Mouse (Mus musculus): ENCODE measurements around the gene Pim3. TPM values are rescaled to one million over a fixed set of nuclear protein-coding genes. Genes with fewer than 3 reads are reported as not detected.

The Pim3 gene
- polyA plus RNA-seq, 1 experiment = 26.9 TPM

- Histone ChIP-seq H3K36me3 (ENCODE audit: control insufficient read depth, insufficient read depth) (no peaks in the 10 kb centered on the region), H3ac (ENCODE audit: control insufficient read depth, insufficient read length) (no peak overlapping the region), H3K27me3 (ENCODE audit: control insufficient read depth, insufficient read depth, insufficient read length) (no peaks in the 10 kb centered on the region), H3K4me2 (ENCODE audit: low read depth) (no peak overlapping the region), H3K4me3 (no peak overlapping the region), H3K79me2 (ENCODE audit: control insufficient read depth, insufficient read depth) (no peaks in the 10 kb centered on the region)
- no peak for TF ChIP-seq CEBPB (IDR thresholded peaks at IDR 0.05; ENCODE audit: insufficient read depth, poor library complexity, severe bottlenecking)
- no peak for TF ChIP-seq POLR2AphosphoS2 (IDR thresholded peaks at IDR 0.05; ENCODE audit: insufficient read length, low read depth)
- no peak for TF ChIP-seq SRF (IDR thresholded peaks at IDR 0.05; ENCODE audit: control insufficient read depth, insufficient read length, low read depth)
- no peak for TF ChIP-seq TCF12 (IDR thresholded peaks at IDR 0.05; ENCODE audit: insufficient read depth, poor library complexity, severe bottlenecking)
- TF ChIP-seq POLR2A (IDR thresholded peaks at IDR 0.05; ENCODE audit: insufficient read length, low read depth) = no peak
- no peak for TF ChIP-seq REST (IDR thresholded peaks at IDR 0.05; ENCODE audit: insufficient read depth, insufficient read length)
- no peak for TF ChIP-seq USF1 (IDR thresholded peaks at IDR 0.05; ENCODE audit: low read depth)
- no peak for TF ChIP-seq MYOD1 (IDR thresholded peaks at IDR 0.05; ENCODE audit: control insufficient read depth in 1 of 3, insufficient read length in 2 of 3, low read depth in 2 of 3)
- no peak for TF ChIP-seq MAX (IDR thresholded peaks at IDR 0.05; ENCODE audit: low read depth)
- TF ChIP-seq E2F4 (IDR thresholded peaks at IDR 0.05; ENCODE audit: insufficient read depth) = no peak
- no peak for TF ChIP-seq MYOG (IDR thresholded peaks at IDR 0.05; ENCODE audit: control insufficient read depth in 1 of 3, insufficient read depth in 1 of 3, insufficient read length in 2 of 3, low read depth in 2 of 3)
- TF ChIP-seq TCF3 (IDR thresholded peaks at IDR 0.05; ENCODE audit: insufficient read length, low read depth) = no peak
Observed at GRCm38 (mm10) chr15:88836031-88836430, 26.0 kb upstream of the Pim3 start.

GRCm38 (mm10) chr15:88836571-88836970 lies 25.4 kb upstream of the Pim3 start:
- Histone ChIP-seq H3K36me3 (ENCODE audit: control insufficient read depth, insufficient read depth) (no peaks in the 10 kb centered on the region), H3K27me3 (ENCODE audit: control insufficient read depth, insufficient read depth, insufficient read length) (no peaks in the 10 kb centered on the region), H3K79me2 (ENCODE audit: control insufficient read depth, insufficient read depth) (no peaks in the 10 kb centered on the region), H3K4me2 (ENCODE audit: low read depth) (no peak overlapping the region), H3ac (ENCODE audit: control insufficient read depth, insufficient read length) (no peak overlapping the region), H3K4me3 (peak overlapping the region; percentile 42)
- no peak for TF ChIP-seq POLR2A (IDR thresholded peaks at IDR 0.05; ENCODE audit: insufficient read length, low read depth)
- TF ChIP-seq TCF12 (IDR thresholded peaks at IDR 0.05; ENCODE audit: insufficient read depth, poor library complexity, severe bottlenecking) = no peak
- no peak for TF ChIP-seq MYOD1 (IDR thresholded peaks at IDR 0.05; ENCODE audit: control insufficient read depth in 1 of 3, insufficient read length in 2 of 3, low read depth in 2 of 3)
- no peak for TF ChIP-seq SRF (IDR thresholded peaks at IDR 0.05; ENCODE audit: control insufficient read depth, insufficient read length, low read depth)
- TF ChIP-seq CEBPB (IDR thresholded peaks at IDR 0.05; ENCODE audit: insufficient read depth, poor library complexity, severe bottlenecking) = no peak
- TF ChIP-seq E2F4 (IDR thresholded peaks at IDR 0.05; ENCODE audit: insufficient read depth) = no peak
- TF ChIP-seq REST (IDR thresholded peaks at IDR 0.05; ENCODE audit: insufficient read depth, insufficient read length) = no peak
- TF ChIP-seq TCF3 (IDR thresholded peaks at IDR 0.05; ENCODE audit: insufficient read length, low read depth) = no peak
- no peak for TF ChIP-seq POLR2AphosphoS2 (IDR thresholded peaks at IDR 0.05; ENCODE audit: insufficient read length, low read depth)
- TF ChIP-seq MAX (IDR thresholded peaks at IDR 0.05; ENCODE audit: low read depth) = no peak
- no peak for TF ChIP-seq MYOG (IDR thresholded peaks at IDR 0.05; ENCODE audit: control insufficient read depth in 1 of 3, insufficient read depth in 1 of 3, insufficient read length in 2 of 3, low read depth in 2 of 3)
- no peak for TF ChIP-seq USF1 (IDR thresholded peaks at IDR 0.05; ENCODE audit: low read depth)

GRCm38 (mm10) chr15:88837199-88837932 lies 24.6 kb upstream of the Pim3 start:
- peak overlapping the region; percentile 42 for H3K4me3 ChIP-seq
- peak overlapping the region; percentile 100 for H3K4me2 ChIP-seq (ENCODE audit: low read depth)
- no peak overlapping the region for H3ac ChIP-seq (ENCODE audit: control insufficient read depth, insufficient read length)
- peak; percentile 33 for TF ChIP-seq POLR2A (IDR thresholded peaks at IDR 0.05; ENCODE audit: insufficient read length, low read depth)
- TF ChIP-seq MYOD1 (IDR thresholded peaks at IDR 0.05; ENCODE audit: control insufficient read depth in 1 of 3, insufficient read length in 2 of 3, low read depth in 2 of 3) = no peak
- H3K36me3 ChIP-seq (ENCODE audit: control insufficient read depth, insufficient read depth) = no peaks in the 10 kb centered on the region
- no peaks in the 10 kb centered on the region for H3K27me3 ChIP-seq (ENCODE audit: control insufficient read depth, insufficient read depth, insufficient read length)
- no peaks in the 10 kb centered on the region for H3K79me2 ChIP-seq (ENCODE audit: control insufficient read depth, insufficient read depth)

GRCm38 (mm10) chr15:88837977-88838376 lies 24.0 kb upstream of the Pim3 start:
- TF ChIP-seq USF1 (IDR thresholded peaks at IDR 0.05; ENCODE audit: low read depth) = peak; percentile 58
- TF ChIP-seq MAX (IDR thresholded peaks at IDR 0.05; ENCODE audit: low read depth) = no peak
- H3K27me3 ChIP-seq (ENCODE audit: control insufficient read depth, insufficient read depth, insufficient read length) = no peaks in the 10 kb centered on the region
- no peaks in the 10 kb centered on the region for H3K79me2 ChIP-seq (ENCODE audit: control insufficient read depth, insufficient read depth)
- no peaks in the 10 kb centered on the region for H3K36me3 ChIP-seq (ENCODE audit: control insufficient read depth, insufficient read depth)
- peak overlapping the region; percentile 42 for H3K4me3 ChIP-seq
- H3ac ChIP-seq (ENCODE audit: control insufficient read depth, insufficient read length) = no peak overlapping the region
- peak overlapping the region; percentile 100 for H3K4me2 ChIP-seq (ENCODE audit: low read depth)

- Histone ChIP-seq H3K79me2 (ENCODE audit: control insufficient read depth, insufficient read depth) (no peaks in the 10 kb centered on the region), H3K27me3 (ENCODE audit: control insufficient read depth, insufficient read depth, insufficient read length) (no peaks in the 10 kb centered on the region), H3K36me3 (ENCODE audit: control insufficient read depth, insufficient read depth) (no peaks in the 10 kb centered on the region), H3ac (ENCODE audit: control insufficient read depth, insufficient read length) (no peak overlapping the region), H3K4me2 (ENCODE audit: low read depth) (peak overlapping the region; percentile 44), H3K4me3 (no peak overlapping the region)
- TF ChIP-seq MAX (IDR thresholded peaks at IDR 0.05; ENCODE audit: low read depth) = no peak
- no peak for TF ChIP-seq SRF (IDR thresholded peaks at IDR 0.05; ENCODE audit: control insufficient read depth, insufficient read length, low read depth)
- peak in 1 of 3 experiments; percentile 38 for TF ChIP-seq MYOD1 (IDR thresholded peaks at IDR 0.05; ENCODE audit: control insufficient read depth in 1 of 3, insufficient read length in 2 of 3, low read depth in 2 of 3)
Observed at GRCm38 (mm10) chr15:88839271-88839670, 22.7 kb upstream of the Pim3 start.
